Mouse (Mus musculus): ENCODE measurements around the gene Zfp949. TPM values are rescaled to one million over a fixed set of nuclear protein-coding genes. Genes with fewer than 3 reads are reported as not detected.
"Not testable (repeated sequence)": the region's sequence is repeated elsewhere in the genome, so short reads cannot be mapped to it uniquely, and the experiment has no call there.

The Zfp949 gene
- polyA plus RNA-seq, 1 experiment, result 8.0 TPM

- not testable (repeated sequence) for H3K4me1 ChIP-seq (ENCODE audit: control insufficient read depth, insufficient read depth, low read length)
- Histone ChIP-seq H3K4me3 (ENCODE audit: insufficient read depth, low read length) (peak overlapping the region; percentile 66), H3K27ac (ENCODE audit: insufficient read depth, low read depth, low read length) (peak overlapping the region; percentile 33; the same call in 1 of the 2 replicates)
These were observed 51.7 kb downstream of the Zfp949 start for GRCm38 (mm10) chr9:88599206-88600162.

Other genes with a start within 250 kb of the Zfp949 start
- 0.15 TPM in 1 of 2 replicates, not detected in the other for gene Nt5e, start 220.8 kb upstream of the Zfp949 start, polyA plus RNA-seq (2012; ENCODE audit: insufficient read depth, insufficient read length, missing spikeins)
- gene Snx14, start 109.1 kb upstream of the Zfp949 start, polyA plus RNA-seq (2012; ENCODE audit: insufficient read depth, insufficient read length, missing spikeins), result 39.0 and 40.4 TPM in 2 replicates
- gene Gm20537, start 91.4 kb upstream of the Zfp949 start, polyA plus RNA-seq (2012; ENCODE audit: insufficient read depth, insufficient read length, missing spikeins), result 2.4 and 3.5 TPM in 2 replicates
- 87.7 and 105 TPM in 2 replicates for gene Syncrip, start 65.4 kb upstream of the Zfp949 start, polyA plus RNA-seq (2012; ENCODE audit: insufficient read depth, insufficient read length, missing spikeins)
- not detected in 2 replicates for gene Trim43a, start 32.9 kb downstream of the Zfp949 start, polyA plus RNA-seq (2012; ENCODE audit: insufficient read depth, insufficient read length, missing spikeins)
- 78.7 and 82.6 TPM in 2 replicates for gene Mthfsl, start 172.3 kb downstream of the Zfp949 start, polyA plus RNA-seq (2012; ENCODE audit: insufficient read depth, insufficient read length, missing spikeins)
- 3.8 and 7.0 TPM in 2 replicates for gene Bcl2a1d, start 183.9 kb downstream of the Zfp949 start, polyA plus RNA-seq (2012; ENCODE audit: insufficient read depth, insufficient read length, missing spikeins)

All from bone marrow macrophage, adult 2 months (primary cell).